Mouse (Mus musculus): ENCODE measurements around the gene Gucy2g.

DNA sequence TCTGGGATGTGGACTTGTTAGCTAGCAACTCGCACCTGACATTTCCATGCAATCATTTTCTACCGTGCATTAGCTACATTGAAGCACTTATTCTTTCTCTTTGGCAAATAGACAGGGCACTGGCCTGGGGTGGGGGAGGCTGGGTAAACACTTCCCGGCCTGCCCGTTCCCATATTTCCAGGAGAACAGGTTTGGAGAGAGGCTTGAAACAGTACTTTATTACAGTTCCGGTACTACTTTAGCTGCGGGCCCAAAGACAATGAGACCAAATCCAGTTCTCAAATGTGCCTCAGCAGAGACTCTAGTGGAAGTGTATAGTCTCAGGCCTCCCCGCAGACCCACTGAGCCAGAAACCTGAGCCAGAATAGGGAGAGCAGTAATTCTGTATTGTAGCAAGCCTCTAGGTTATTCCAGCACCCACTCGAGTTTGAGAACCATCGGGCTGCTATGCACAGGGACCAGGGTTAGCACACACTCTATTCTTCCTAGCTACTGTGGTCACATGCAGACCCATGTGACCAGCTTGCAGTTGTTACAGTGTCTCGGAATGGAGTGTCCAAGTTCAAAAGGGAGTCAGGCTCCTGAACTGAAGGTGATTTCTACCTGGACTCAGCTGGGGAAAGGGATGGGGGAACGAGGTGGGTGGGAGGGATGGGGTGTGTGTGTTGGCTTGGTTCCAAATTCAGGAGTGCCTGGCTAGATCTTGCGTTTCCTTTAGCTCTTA, 27.3 kb downstream of the Gucy2g start:
- TF ChIP-seq CTCF (IDR thresholded peaks at IDR 0.05; ENCODE audit: low read depth) (no peak), EP300 (IDR thresholded peaks at IDR 0.05; ENCODE audit: low read depth) (no peak)
